Mouse (Mus musculus) limb, embryonic 10.5 days (tissue): Measurements from ENCODE around the gene Ctnnbl1. TPM values are rescaled to one million over a fixed set of nuclear protein-coding genes. Genes with fewer than 3 reads are reported as not detected.

Experiments used
- DNase-seq: peaks from one replicate; pipeline ENCODE4 v3.0.0-alpha.2; 2017; ENCODE audit warnings: low spot score
- H3K27ac ChIP-seq: fragments of 300-500 bp; sonication (generic); 2 replicates; pipeline ENCODE4 v1.5.1; 2016; ENCODE audit warnings: mild to moderate bottlenecking
- H3K27me3 ChIP-seq: fragments of 300-500 bp; sonication (generic); 2 replicates; pipeline ENCODE4 v1.6.1; 2016; ENCODE audit warnings: low read depth, mild to moderate bottlenecking; ENCODE audit not compliant: poor library complexity, severe bottlenecking
- H3K36me3 ChIP-seq: fragments of 300-500 bp; sonication (generic); 2 replicates; pipeline ENCODE4 v1.6.1; 2016; ENCODE audit warnings: mild to moderate bottlenecking, moderate library complexity
- H3K4me1 ChIP-seq: fragments of 300-500 bp; sonication (generic); 2 replicates; pipeline ENCODE4 v1.6.1; 2016
- H3K4me3 ChIP-seq: fragments of 300-500 bp; sonication (generic); 2 replicates; pipeline ENCODE4 v1.5.1; 2016; ENCODE audit warnings: mild to moderate bottlenecking, moderate library complexity
- H3K9me3 ChIP-seq: fragments of 300-500 bp; sonication (generic); replicated peaks from 2 replicates; pipeline ENCODE4 v1.6.1; 2016; ENCODE audit warnings: mild to moderate bottlenecking
- WGBS: fragments of 180-500 bp; shearing (Covaris S2); methylation state at CpG from one replicate; pipeline ENCODE4 v1.1.7; 2016; 5-methylcytosine and 5-hydroxymethylcytosine counted together
- polyA plus RNA-seq: library from polyadenylated mRNA; unstranded; fragments of >200 nt; fragmentation: Nextera tagmentation; extraction: Ambion mirVana; gene quantifications from 2 replicates; pipeline ENCODE4 v1.2.1, GENCODE M21; 2016

Gene Ctnnbl1
- polyA plus RNA-seq, 1 experiment from 2014 or later, result 90.7 TPM

- no peaks in the 10 kb centered on the region for H3K9me3 ChIP-seq
- no peaks in the 10 kb centered on the region for H3K36me3 ChIP-seq
- H3K4me1 ChIP-seq, result peaks cover 26% of the 10 kb centered on the region
- DNase-seq, result no peak
- H3K27me3 ChIP-seq, result no peaks in the 10 kb centered on the region
- H3K27ac ChIP-seq, result no peak overlapping the region
- no peak overlapping the region for H3K4me3 ChIP-seq
- WGBS, result 67% methylated on average over 6 of the region's 6 CpGs
Measured at GRCm38 (mm10) chr2:157855814-157856213, 118.6 kb downstream of the Ctnnbl1 start.

GRCm38 (mm10) chr2:157857496-157857895, 120.3 kb downstream of the Ctnnbl1 start:
- WGBS, result 88% methylated on average over 3 of the region's 3 CpGs
- Histone ChIP-seq H3K36me3 (no peaks in the 10 kb centered on the region), H3K9me3 (no peaks in the 10 kb centered on the region), H3K4me3 (no peak overlapping the region), H3K4me1 (peaks cover 37% of the 10 kb centered on the region), H3K27me3 (no peaks in the 10 kb centered on the region), H3K27ac (no peak overlapping the region)
- DNase-seq, result no peak

GRCm38 (mm10) chr2:157858317-157858716, 121.1 kb downstream of the Ctnnbl1 start:
- Histone ChIP-seq H3K27ac (no peak overlapping the region), H3K4me1 (peaks cover 35% of the 10 kb centered on the region), H3K36me3 (no peaks in the 10 kb centered on the region), H3K4me3 (no peak overlapping the region), H3K27me3 (no peaks in the 10 kb centered on the region), H3K9me3 (no peaks in the 10 kb centered on the region)
- 81% methylated on average over 7 of the region's 7 CpGs for WGBS
- no peak for DNase-seq

- no peak overlapping the region for H3K4me3 ChIP-seq
- H3K4me1 ChIP-seq, result peaks cover 35% of the 10 kb centered on the region
- no peaks in the 10 kb centered on the region for H3K36me3 ChIP-seq
- DNase-seq, result no peak
- peak overlapping the region; percentile 37; the same call in 1 of the 2 replicates for H3K27ac ChIP-seq
- H3K27me3 ChIP-seq, result no peaks in the 10 kb centered on the region
- no peaks in the 10 kb centered on the region for H3K9me3 ChIP-seq
- WGBS, result 87% methylated on average over 8 of the region's 8 CpGs
Measured at GRCm38 (mm10) chr2:157859046-157859701, 122.0 kb downstream of the Ctnnbl1 start.

- H3K27me3 ChIP-seq, result no peaks in the 10 kb centered on the region
- no peaks in the 10 kb centered on the region for H3K36me3 ChIP-seq
- no peak overlapping the region for H3K27ac ChIP-seq
- H3K4me1 ChIP-seq, result peaks cover 35% of the 10 kb centered on the region
- WGBS, result 83% methylated on average over 10 of the region's 10 CpGs
- H3K9me3 ChIP-seq, result no peaks in the 10 kb centered on the region
- no peak for DNase-seq
- no peak overlapping the region for H3K4me3 ChIP-seq
Measured at GRCm38 (mm10) chr2:157861273-157861944, 124.2 kb downstream of the Ctnnbl1 start.

GRCm38 (mm10) chr2:157862306-157862705, 125.1 kb downstream of the Ctnnbl1 start:
- Histone ChIP-seq H3K9me3 (no peaks in the 10 kb centered on the region), H3K4me3 (no peak overlapping the region), H3K4me1 (peaks cover 31% of the 10 kb centered on the region), H3K36me3 (no peaks in the 10 kb centered on the region), H3K27me3 (no peaks in the 10 kb centered on the region), H3K27ac (no peak overlapping the region)
- DNase-seq, result no peak
- 87% methylated on average over 10 of the region's 10 CpGs for WGBS

- no peak overlapping the region for H3K4me3 ChIP-seq
- no peak for DNase-seq
- peaks cover 13% of the 10 kb centered on the region for H3K36me3 ChIP-seq
- no peaks in the 10 kb centered on the region for H3K9me3 ChIP-seq
- H3K4me1 ChIP-seq, result peaks cover 11% of the 10 kb centered on the region
- no peak overlapping the region for H3K27ac ChIP-seq
- 89% methylated on average over 3 of the region's 3 CpGs for WGBS
- H3K27me3 ChIP-seq, result no peaks in the 10 kb centered on the region
Measured at GRCm38 (mm10) chr2:157867126-157867525, 129.9 kb downstream of the Ctnnbl1 start.

GRCm38 (mm10) chr2:157870247-157870646, 133.0 kb downstream of the Ctnnbl1 start:
- 88% methylated on average over 6 of the region's 6 CpGs for WGBS
- Histone ChIP-seq H3K9me3 (no peaks in the 10 kb centered on the region), H3K27me3 (no peaks in the 10 kb centered on the region), H3K27ac (no peak overlapping the region), H3K4me3 (no peak overlapping the region), H3K4me1 (peaks cover 11% of the 10 kb centered on the region), H3K36me3 (peaks cover 25% of the 10 kb centered on the region)
- no peak for DNase-seq

GRCm38 (mm10) chr2:157873223-157873622, 136.0 kb downstream of the Ctnnbl1 start:
- no peak for DNase-seq
- H3K4me1 ChIP-seq, result no peaks in the 10 kb centered on the region
- peaks cover 35% of the 10 kb centered on the region for H3K36me3 ChIP-seq
- no peaks in the 10 kb centered on the region for H3K27me3 ChIP-seq
- no peaks in the 10 kb centered on the region for H3K9me3 ChIP-seq
- H3K4me3 ChIP-seq, result no peak overlapping the region
- WGBS, result 83% methylated on average over 6 of the region's 6 CpGs
- H3K27ac ChIP-seq, result no peak overlapping the region

GRCm38 (mm10) chr2:157873691-157874090, 136.5 kb downstream of the Ctnnbl1 start:
- Histone ChIP-seq H3K4me1 (no peaks in the 10 kb centered on the region), H3K4me3 (no peak overlapping the region), H3K27me3 (no peaks in the 10 kb centered on the region), H3K27ac (no peak overlapping the region), H3K36me3 (peaks cover 35% of the 10 kb centered on the region), H3K9me3 (no peaks in the 10 kb centered on the region)
- DNase-seq, result no peak
- WGBS, result 76% methylated on average over 1 of the region's 1 CpGs

- Histone ChIP-seq H3K27me3 (no peaks in the 10 kb centered on the region), H3K9me3 (no peaks in the 10 kb centered on the region), H3K36me3 (peaks cover 39% of the 10 kb centered on the region), H3K4me3 (no peak overlapping the region), H3K27ac (no peak overlapping the region), H3K4me1 (no peaks in the 10 kb centered on the region)
- DNase-seq, result no peak
- 82% methylated on average over 8 of the region's 8 CpGs for WGBS
Measured at GRCm38 (mm10) chr2:157875111-157875510, 137.9 kb downstream of the Ctnnbl1 start.

GRCm38 (mm10) chr2:157877394-157877793, 140.2 kb downstream of the Ctnnbl1 start:
- Histone ChIP-seq H3K36me3 (peaks cover 23% of the 10 kb centered on the region), H3K27me3 (no peaks in the 10 kb centered on the region), H3K4me1 (peaks cover 19% of the 10 kb centered on the region), H3K9me3 (no peaks in the 10 kb centered on the region), H3K4me3 (no peak overlapping the region), H3K27ac (no peak overlapping the region)
- no peak for DNase-seq
- WGBS, result 89% methylated on average over 3 of the region's 3 CpGs

- H3K4me1 ChIP-seq, result peaks cover 20% of the 10 kb centered on the region
- 66% methylated on average over 5 of the region's 5 CpGs for WGBS
- H3K27ac ChIP-seq, result no peak overlapping the region
- DNase-seq, result no peak
- peaks cover 18% of the 10 kb centered on the region for H3K36me3 ChIP-seq
- H3K9me3 ChIP-seq, result no peaks in the 10 kb centered on the region
- H3K27me3 ChIP-seq, result no peaks in the 10 kb centered on the region
- no peak overlapping the region for H3K4me3 ChIP-seq
Measured at GRCm38 (mm10) chr2:157877967-157878366, 140.8 kb downstream of the Ctnnbl1 start.
